Mouse (Mus musculus) stomach, postnatal 0 days (tissue): ENCODE data around the gene Tex13b.

ENCODE experiments used
- CTCF ChIP-seq: IDR thresholded peaks from 2 replicates; pipeline ENCODE4 v1.5.1; 2016; ENCODE audit warnings: antibody characterized with exemption, low read depth, mild to moderate bottlenecking, moderate library complexity
- EP300 ChIP-seq: optimal IDR thresholded peaks from 2 replicates; pipeline ENCODE3; 2016; ENCODE audit warnings: antibody characterized with exemption

DNA sequence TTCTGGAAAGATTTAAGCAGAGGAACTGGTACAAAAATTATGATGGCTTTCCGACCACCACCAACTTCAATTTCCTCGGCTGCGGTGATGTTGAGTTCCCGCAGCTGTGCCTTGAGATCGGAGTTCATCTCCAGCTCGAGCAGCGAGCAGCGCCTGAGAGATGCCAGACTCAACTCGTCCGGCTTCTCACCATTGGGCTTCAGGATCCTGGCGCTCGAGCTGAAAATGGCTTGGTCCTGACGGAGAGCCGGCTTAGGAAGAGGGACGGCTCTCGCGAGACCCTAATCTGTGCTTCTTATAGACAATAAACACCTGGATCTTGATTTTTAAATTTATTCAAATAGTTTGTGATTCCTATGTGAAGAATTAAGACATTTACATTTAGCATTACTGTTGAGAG lies 9.1 kb upstream of the Tex13b start:
- no peak for TF ChIP-seq EP300
- no peak for TF ChIP-seq CTCF
